Mouse (Mus musculus) limb, embryonic 14.5 days (tissue): ENCODE data around the gene Tnrc18. TPM values are rescaled to one million over a fixed set of nuclear protein-coding genes. Genes with fewer than 3 reads are reported as not detected.

Experiments used
- ATAC-seq: fragments of 200-750 bp; cut with Nextera tagmentation; 2 replicates; pipeline ENCODE4 v1.8.0; 2017; ENCODE audit warnings: low read depth, moderate number of reproducible peaks, moderate TSS enrichment; ENCODE audit not compliant: low FRiP score
- DNase-seq: peaks from one replicate; pipeline ENCODE4 v3.0.0-alpha.2; 2015; ENCODE audit warnings: low spot score
- H3K27ac ChIP-seq: fragments of 300-500 bp; sonication (generic); replicated peaks from 2 replicates; pipeline ENCODE4 v1.5.1; 2014; ENCODE audit warnings: low read depth, mild to moderate bottlenecking, low read length, moderate library complexity, mixed read lengths
- H3K27me3 ChIP-seq: fragments of 300-500 bp; sonication (generic); 2 replicates; pipeline ENCODE4 v1.6.1; 2014; ENCODE audit warnings: low read length, mixed read lengths; ENCODE audit not compliant: control insufficient read depth, insufficient read depth
- H3K36me3 ChIP-seq: fragments of 300-500 bp; sonication (generic); 2 replicates; pipeline ENCODE4 v1.6.1; 2014; ENCODE audit warnings: mild to moderate bottlenecking, low read length, moderate library complexity, mixed read lengths; ENCODE audit not compliant: control insufficient read depth, insufficient read depth
- H3K4me1 ChIP-seq: fragments of 300-500 bp; sonication (generic); 2 replicates; pipeline ENCODE4 v1.6.1; 2014; ENCODE audit warnings: antibody characterized with exemption, low read length, mixed read lengths; ENCODE audit not compliant: control insufficient read depth, insufficient read depth
- H3K4me2 ChIP-seq: fragments of 300-500 bp; sonication (generic); replicated peaks from 2 replicates; pipeline ENCODE4 v1.6.1; 2014; ENCODE audit warnings: low read depth, mild to moderate bottlenecking, low read length, moderate library complexity; ENCODE audit not compliant: severe bottlenecking
- H3K4me3 ChIP-seq: fragments of 300-500 bp; sonication (generic); replicated peaks from 2 replicates; pipeline ENCODE4 v1.5.1; 2014; ENCODE audit warnings: low read length
- H3K9ac ChIP-seq: fragments of 300-500 bp; sonication (generic); 2 replicates; pipeline ENCODE4 v1.6.1; 2014; ENCODE audit warnings: mild to moderate bottlenecking, low read depth, low read length, moderate library complexity; ENCODE audit not compliant: severe bottlenecking
- H3K9me3 ChIP-seq: fragments of 300-500 bp; sonication (generic); 2 replicates; pipeline ENCODE4 v1.6.1; 2016; ENCODE audit warnings: low read length; ENCODE audit not compliant: control insufficient read depth
- POLR2A ChIP-seq: fragments of 200-500 bp; IDR thresholded peaks from 2 replicates; pipeline ENCODE4 v1.8.0; 2012; ENCODE audit warnings: inconsistent platforms, mild to moderate bottlenecking, moderate library complexity, borderline replicate concordance; ENCODE audit not compliant: insufficient read depth, insufficient read length; ENCODE audit errors: extremely low read depth
- WGBS: fragments of 180-500 bp; shearing (Covaris S2); extraction: QIAGEN DNeasy Blood & Tissue Kit; methylation state at CpG from one replicate; pipeline ENCODE4 v1.1.7; 2014; 5-methylcytosine and 5-hydroxymethylcytosine counted together
- polyA plus RNA-seq, 2 experiments: library from polyadenylated mRNA; depleted of rRNA in 1 of 2; stranded (reverse) in 1 of 2; unstranded in 1 of 2; fragments of >200 nt; fragmentation: Nextera tagmentation in 1 of 2; extraction: Ambion mirVana in 1 of 2; gene quantifications; 2 replicates each; pipeline versions ENCODE4 v1.2.1 to v1.2.3; 2012 to 2014

The Tnrc18 gene
- polyA plus RNA-seq, 2 experiments = 46.6 to 61.1 TPM

DNA sequence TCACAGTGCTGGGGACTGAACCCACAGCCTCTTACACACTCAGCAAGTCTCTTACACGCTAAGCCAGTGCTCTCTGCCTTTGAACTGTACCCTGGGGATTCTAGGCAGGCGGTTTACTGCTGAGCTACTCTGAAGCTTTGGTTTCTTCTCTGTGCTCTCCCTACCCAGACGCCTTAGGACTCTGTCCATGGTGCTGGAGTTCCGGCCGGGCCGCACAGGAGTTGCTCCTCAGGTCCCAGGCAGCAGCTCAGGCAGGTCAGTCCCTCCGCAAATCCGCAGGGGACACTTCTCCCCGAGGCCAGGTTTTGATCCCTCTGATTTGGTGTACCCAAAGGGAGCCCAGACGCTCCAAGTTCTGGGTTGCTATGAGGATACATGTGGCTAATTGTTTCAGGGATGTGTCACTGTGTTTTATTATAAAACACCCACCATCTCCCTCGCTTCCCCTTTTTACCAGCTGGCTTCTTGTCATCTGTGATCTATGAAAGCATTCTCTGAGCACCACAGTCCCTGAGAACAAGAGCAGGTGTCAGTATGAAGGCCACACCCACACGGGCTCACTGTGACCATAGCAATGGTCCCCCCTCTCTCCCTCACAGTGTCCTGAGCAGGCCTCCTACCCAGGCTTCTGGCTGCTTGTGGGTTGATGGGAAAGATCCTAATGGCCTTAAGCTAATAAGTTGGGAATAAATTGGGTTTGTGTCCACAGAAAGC lies 122.7 kb downstream of the Tnrc18 start:
- no peaks in the 10 kb centered on the region for H3K36me3 ChIP-seq
- H3K4me3 ChIP-seq = no peak overlapping the region
- TF ChIP-seq POLR2A = no peak
- H3K27me3 ChIP-seq = no peaks in the 10 kb centered on the region
- WGBS = 13% methylated on average over 12 of the region's 12 CpGs
- H3K4me1 ChIP-seq = no peaks in the 10 kb centered on the region
- H3K9ac ChIP-seq = no peak overlapping the region
- no peaks in the 10 kb centered on the region for H3K9me3 ChIP-seq
- no peak overlapping the region for H3K27ac ChIP-seq
- no peak overlapping the region for H3K4me2 ChIP-seq
- DNase-seq = peak; percentile 61
- no peak for ATAC-seq

DNA sequence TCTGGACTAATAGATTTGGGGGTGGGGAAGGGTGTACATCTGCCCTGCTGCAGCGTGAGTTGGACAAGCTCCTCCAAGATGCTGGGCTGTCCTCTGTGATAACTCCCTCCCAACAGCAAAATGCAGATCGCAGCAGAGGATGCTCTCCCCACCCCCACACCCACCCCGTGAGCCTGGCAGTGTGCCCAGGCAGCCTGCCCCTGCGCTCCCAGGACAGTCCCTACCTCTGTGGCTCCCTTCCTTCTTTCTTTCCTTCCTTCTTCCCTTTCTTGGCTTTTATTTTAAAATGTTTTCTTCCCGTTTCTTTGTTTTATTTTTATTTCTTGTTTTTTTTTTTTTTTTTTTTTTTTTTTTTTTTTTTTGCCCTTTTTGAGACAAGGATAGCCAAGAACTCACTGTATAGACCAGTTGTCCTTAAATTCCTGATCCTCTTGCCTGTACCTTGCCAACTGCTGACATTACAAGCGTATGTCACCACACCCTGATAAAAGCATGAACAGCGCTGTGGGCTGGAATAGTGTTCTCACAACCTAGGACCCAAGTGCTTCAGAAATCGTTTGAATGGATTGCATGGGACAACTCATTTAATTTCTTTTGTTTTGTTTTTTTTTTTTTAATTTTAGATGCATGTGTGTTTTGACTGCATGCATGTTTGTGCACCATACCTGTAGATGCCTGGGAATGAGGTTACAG lies 123.6 kb downstream of the Tnrc18 start:
- H3K9ac ChIP-seq = no peak overlapping the region
- no peak overlapping the region for H3K27ac ChIP-seq
- H3K4me3 ChIP-seq = no peak overlapping the region
- H3K4me1 ChIP-seq = no peaks in the 10 kb centered on the region
- 64% methylated on average over 8 of the region's 8 CpGs for WGBS
- H3K27me3 ChIP-seq = no peaks in the 10 kb centered on the region
- no peak overlapping the region for H3K4me2 ChIP-seq
- no peaks in the 10 kb centered on the region for H3K9me3 ChIP-seq
- DNase-seq (no peak), ATAC-seq (no peak)
- no peak for TF ChIP-seq POLR2A
- no peaks in the 10 kb centered on the region for H3K36me3 ChIP-seq

DNA sequence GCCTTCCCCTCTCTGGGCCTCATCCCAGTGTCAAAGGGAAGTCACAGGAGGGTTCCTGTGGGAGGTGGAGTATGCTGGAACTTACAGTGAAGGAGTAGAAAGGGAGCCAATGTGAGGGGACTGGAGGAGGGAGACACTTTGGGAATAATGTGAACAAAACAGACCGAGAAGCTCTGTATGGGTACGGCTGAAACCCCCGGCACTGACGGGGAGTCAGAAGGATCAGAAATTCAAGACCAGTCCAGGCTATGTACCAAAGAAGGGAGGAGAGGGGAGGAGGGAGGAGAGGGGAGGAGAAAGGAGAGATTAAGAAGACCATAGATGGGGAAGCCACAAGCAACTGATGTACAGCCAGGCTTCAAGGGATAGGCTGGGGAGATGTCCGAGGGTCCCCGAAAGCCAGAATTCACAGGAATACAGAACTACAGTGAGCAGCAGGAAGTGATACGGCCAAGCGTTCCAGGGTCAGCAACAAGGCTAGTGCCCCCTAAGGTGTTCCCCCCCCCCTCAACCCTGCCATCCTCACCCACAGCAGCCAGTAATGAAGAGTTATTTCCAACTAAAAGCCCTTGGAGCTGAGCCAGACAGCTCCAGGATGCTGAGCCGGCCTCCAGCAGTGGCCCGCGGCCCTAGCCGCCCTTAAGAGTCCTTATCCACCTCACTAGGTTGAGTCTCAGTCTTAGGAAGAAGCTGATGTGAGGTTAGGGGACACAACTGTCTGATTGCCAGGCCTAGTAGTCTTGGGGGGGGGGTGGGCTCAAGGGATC lies 124.3 kb downstream of the Tnrc18 start:
- no peak for TF ChIP-seq POLR2A
- no peak overlapping the region for H3K4me2 ChIP-seq
- 70% methylated on average over 12 of the region's 12 CpGs for WGBS
- no peaks in the 10 kb centered on the region for H3K36me3 ChIP-seq
- H3K27me3 ChIP-seq = no peaks in the 10 kb centered on the region
- H3K9ac ChIP-seq = no peak overlapping the region
- no peak overlapping the region for H3K4me3 ChIP-seq
- DNase-seq (no peak), ATAC-seq (no peak)
- no peaks in the 10 kb centered on the region for H3K9me3 ChIP-seq
- no peaks in the 10 kb centered on the region for H3K4me1 ChIP-seq
- no peak overlapping the region for H3K27ac ChIP-seq

DNA sequence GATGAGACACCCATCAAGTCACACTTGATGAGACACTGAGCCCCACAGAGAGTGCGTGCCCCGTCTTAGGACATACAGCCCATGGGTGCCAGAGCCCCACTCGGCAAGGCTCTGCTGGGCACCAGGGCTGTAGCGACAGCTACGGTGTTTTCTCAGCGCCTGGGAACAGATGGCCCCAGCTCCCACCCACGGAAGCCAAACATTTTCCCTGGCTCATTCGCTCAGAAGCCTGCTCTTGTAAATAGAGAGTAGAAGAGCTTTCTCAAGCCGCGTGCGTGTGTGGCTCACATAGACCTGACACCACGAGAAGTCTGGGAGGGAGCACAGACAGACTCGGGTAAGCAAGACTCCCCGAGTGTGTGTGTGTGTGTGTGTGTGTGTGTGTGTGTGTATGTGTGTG lies 125.2 kb downstream of the Tnrc18 start, which contains the start of gene Slc29a4:
Slc29a4 (plus strand) TSS at position 265 of the 400 bp plus-strand sequence.
- no peak within 1 kb of the TSS for H3K4me2 ChIP-seq

DNA sequence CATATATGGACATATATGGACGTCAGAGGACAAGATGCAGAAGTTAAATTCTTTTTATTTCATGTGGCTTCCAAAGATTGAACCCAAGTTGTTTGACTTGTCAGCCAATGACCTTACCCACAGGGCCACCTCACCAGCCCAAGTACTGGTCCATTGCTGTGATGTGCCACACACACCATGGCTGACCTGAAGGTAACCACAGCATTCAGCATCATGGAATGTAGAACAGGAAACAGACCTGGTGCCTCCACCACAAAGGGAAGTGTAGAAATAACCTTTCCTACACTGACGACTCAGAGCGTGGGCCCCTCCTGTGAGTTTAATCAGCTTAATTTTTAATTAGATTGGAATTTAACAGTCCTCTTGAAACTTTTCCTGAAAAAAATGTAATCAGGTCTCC lies 127.1 kb downstream of the Tnrc18 start:
- Histone ChIP-seq H3K9ac (no peak overlapping the region), H3K4me3 (no peak overlapping the region), H3K4me1 (no peaks in the 10 kb centered on the region), H3K9me3 (no peaks in the 10 kb centered on the region), H3K4me2 (no peak overlapping the region), H3K36me3 (no peaks in the 10 kb centered on the region), H3K27me3 (no peaks in the 10 kb centered on the region), H3K27ac (no peak overlapping the region)
- 81% methylated on average over 3 of the region's 3 CpGs for WGBS
- TF ChIP-seq POLR2A = no peak
- no peak for DNase-seq
- no peak for ATAC-seq

More for the DNA sequence above, 125.2 kb downstream of the Tnrc18 start, which contains the start of gene Slc29a4:
- no peaks in the 10 kb centered on the region for H3K27me3 ChIP-seq
- no peaks in the 10 kb centered on the region for H3K4me1 ChIP-seq
- DNase-seq (no peak), ATAC-seq (no peak)
- no peak within 1 kb of the TSS for H3K9ac ChIP-seq
- 48% methylated on average over 14 of the region's 14 CpGs for WGBS
- TF ChIP-seq POLR2A = no peak
- no peak within 1 kb of the TSS for H3K27ac ChIP-seq
- no peaks in the 10 kb centered on the region for H3K36me3 ChIP-seq
- H3K9me3 ChIP-seq = no peaks in the 10 kb centered on the region
- no peak within 1 kb of the TSS for H3K4me3 ChIP-seq
